ENCODE assay signal across 8 mouse cellular contexts in the genomic region with DNA sequence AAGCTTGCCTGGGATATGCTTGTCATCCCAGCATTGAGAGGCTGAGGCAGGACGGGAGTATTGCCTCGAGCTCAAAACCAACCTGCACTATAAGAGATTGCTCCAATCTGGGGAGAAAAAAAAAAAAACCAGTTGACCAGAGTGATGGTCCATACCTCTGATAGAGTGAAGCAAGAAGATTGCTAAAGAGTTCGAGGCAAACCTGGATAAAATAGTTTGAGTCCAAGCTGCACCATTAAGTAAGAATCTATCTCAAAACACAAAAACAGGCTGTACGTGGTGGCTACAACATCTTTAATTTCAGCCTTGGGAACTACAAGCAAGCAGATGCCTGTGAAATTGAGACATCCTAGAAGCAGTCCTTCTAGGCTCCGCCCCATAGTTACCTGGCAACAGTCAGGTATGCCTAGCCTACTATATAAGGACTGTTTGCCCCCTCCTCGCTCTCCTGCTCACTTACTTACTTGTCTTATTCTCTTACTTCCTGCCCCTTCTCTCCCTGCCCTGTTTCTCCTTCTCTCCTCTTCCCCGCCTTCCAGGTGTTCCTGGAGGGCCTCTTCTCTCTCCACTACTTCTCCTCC. TPM values are rescaled to one million over a fixed set of nuclear protein-coding genes. Genes with fewer than 3 reads are reported as not detected.
DNase-seq lines count a peak whose midpoint lies in the region; ATAC-seq lines count a peak whose summit lies in the region.

No protein-coding gene starts in this region.

- no peaks in the 10 kb centered on the region for H3K9me3 ChIP-seq in hindbrain, embryonic 15.5 days

- 31% methylated on average over 7 of the region's 7 CpGs for WGBS in hindbrain, embryonic 15.5 days
- WGBS in macrophage (ENCODE audit: missing documents) = 59% methylated on average over 6 of the region's 7 CpGs

- H3K27me3 ChIP-seq in hindbrain, embryonic 15.5 days = no peaks in the 10 kb centered on the region

- H3K36me3 ChIP-seq in hindbrain, embryonic 15.5 days = peaks cover 20% of the 10 kb centered on the region
- H3K36me3 ChIP-seq in macrophage (ENCODE audit: inconsistent target) = peaks cover 26% of the 10 kb centered on the region; the same call in 1 of the 2 replicates

- DNase-seq in embryo, embryonic 10 days (ENCODE audit: low spot score) = peak; percentile 29
- DNase-seq in embryo, embryonic 9.5 days (ENCODE audit: extremely low spot score) = no peak
- DNase-seq in R1 (ENCODE audit: low read depth, low spot score) = peak; percentile 83
- DNase-seq in adrenal gland, adult 8-10 months = no peak
- DNase-seq in ovary, postnatal 14 days (ENCODE audit: low spot score) = no peak
- DNase-seq in gastrocnemius, adult 8-10 months (ENCODE audit: low spot score in 2 of 2) = no peak

- H3K4me2 ChIP-seq in hindbrain, embryonic 15.5 days = peak overlapping the region; percentile 77

- peaks cover 23% of the 10 kb centered on the region for H3K4me1 ChIP-seq in hindbrain, embryonic 15.5 days (replicated peaks)

- H3K79me2 ChIP-seq in macrophage (ENCODE audit: inconsistent target) = peaks cover 42% of the 10 kb centered on the region

- H3K9ac ChIP-seq in hindbrain, embryonic 15.5 days = peak overlapping the region; percentile 85; the same call in 1 of the 2 replicates

- ATAC-seq in hindbrain, embryonic 15.5 days (ENCODE audit: low FRiP score, low read depth) = no peak; the same call in 1 of the 2 replicates

- H3K27ac ChIP-seq in hindbrain, embryonic 15.5 days (replicated peaks) = peak overlapping the region; percentile 85; the same call in 1 of the 2 replicates
- H3K27ac ChIP-seq in macrophage = no peak overlapping the region

- peak overlapping the region; percentile 81 for H3K4me3 ChIP-seq in hindbrain, embryonic 15.5 days
- peak overlapping the region; percentile 12; the same call in 1 of the 2 replicates for H3K4me3 ChIP-seq in macrophage (ENCODE audit: inconsistent target)

RNA-seq across cellular contexts. Expression of gene Bax, which starts 0.5 kb away (rescaled TPM):
- 245 and 250 TPM in 2 replicates for polyA plus RNA-seq in hindbrain, embryonic 15.5 days (2015; fragmentation: Nextera tagmentation; extraction: Ambion mirVana)
- 100 to 1,000 TPM in 21 of 26 experiments, 10 to 100 TPM in 5; 69.8 to 213 (median 134) TPM for total RNA-seq in macrophage (2018; cell fraction: chromatin; rRNA removed)
- 100 to 1,000 TPM; 144 to 214 (median 171) TPM for total RNA-seq in macrophage (2018; cell fraction: cytosol; rRNA removed)
- 100 to 1,000 TPM; 106 to 261 (median 170) TPM for total RNA-seq in macrophage (2018; cell fraction: nucleus; rRNA removed)
- polyA plus RNA-seq in macrophage (2018) = 72.6 to 246 TPM (median 245 TPM) in 3 replicates
- 100 to 1,000 TPM in 1 of 4 experiments, 10 to 100 TPM in 3; 71.7 to 105 (median 89.1) TPM for total RNA-seq in adrenal gland, adult 8-10 months (2022)
- total RNA-seq in gastrocnemius, adult 8-10 months (2022) = 10 to 100 TPM; 14.5 to 17.8 (median 15.3) TPM

RNA-seq across cellular contexts. Expression of gene Ftl1, which starts 7.5 kb away (rescaled TPM):
- polyA plus RNA-seq in hindbrain, embryonic 15.5 days (2015; fragmentation: Nextera tagmentation; extraction: Ambion mirVana) = 5,657 and 5,762 TPM in 2 replicates
- total RNA-seq in macrophage (2018; cell fraction: chromatin; rRNA removed) = 1,000 to 10,000 TPM in 17 of 26 experiments, 100 to 1,000 TPM in 9; 394 to 2,185 (median 1,126) TPM
- over 10,000 TPM; 22,605 to 41,733 (median 29,198) TPM for total RNA-seq in macrophage (2018; cell fraction: cytosol; rRNA removed)
- total RNA-seq in macrophage (2018; cell fraction: nucleus; rRNA removed) = 1,000 to 10,000 TPM; 1,882 to 6,751 (median 4,081) TPM
- 15,351 to 37,573 TPM (median 32,957 TPM) in 3 replicates for polyA plus RNA-seq in macrophage (2018)
- total RNA-seq in adrenal gland, adult 8-10 months (2022) = 1,000 to 10,000 TPM; 1,223 to 1,354 (median 1,306) TPM
- total RNA-seq in gastrocnemius, adult 8-10 months (2022) = 100 to 1,000 TPM in 3 of 4 experiments, 10 to 100 TPM in 1; 83.2 to 132 (median 121) TPM

RNA-seq across cellular contexts. Expression of gene Tulp2, which starts 14.5 kb away (rescaled TPM):
- 0.13 and 0.30 TPM in 2 replicates for polyA plus RNA-seq in hindbrain, embryonic 15.5 days (2015; fragmentation: Nextera tagmentation; extraction: Ambion mirVana)
- not detected for total RNA-seq in macrophage (2018; cell fraction: chromatin; rRNA removed)
- total RNA-seq in macrophage (2018; cell fraction: cytosol; rRNA removed) = under 1 TPM in 1 of 26 experiments, not detected in 25; 0.10 TPM
- total RNA-seq in macrophage (2018; cell fraction: nucleus; rRNA removed) = not detected
- not detected in 3 replicates for polyA plus RNA-seq in macrophage (2018)
- total RNA-seq in adrenal gland, adult 8-10 months (2022) = 1 to 10 TPM in 2 of 4 experiments, under 1 TPM in 2; 0.20 to 2.5 (median 0.94) TPM
- total RNA-seq in gastrocnemius, adult 8-10 months (2022) = not detected

RNA-seq across cellular contexts. Expression of gene Gm45808, which starts 19.4 kb away (rescaled TPM):
- polyA plus RNA-seq in hindbrain, embryonic 15.5 days (2015; fragmentation: Nextera tagmentation; extraction: Ambion mirVana) = not detected in 2 replicates
- not detected for total RNA-seq in macrophage (2018; cell fraction: chromatin; rRNA removed)
- total RNA-seq in macrophage (2018; cell fraction: cytosol; rRNA removed) = under 1 TPM in 7 of 26 experiments, not detected in 19; 0.22 to 0.78 (median 0.34) TPM
- not detected for total RNA-seq in macrophage (2018; cell fraction: nucleus; rRNA removed)
- not detected in 3 replicates for polyA plus RNA-seq in macrophage (2018)
- total RNA-seq in adrenal gland, adult 8-10 months (2022) = 10 to 100 TPM; 38.9 to 41.2 (median 40.2) TPM
- total RNA-seq in gastrocnemius, adult 8-10 months (2022) = 10 to 100 TPM in 3 of 4 experiments, 1 to 10 TPM in 1; 9.7 to 19.4 (median 11.8) TPM

RNA-seq across cellular contexts. Expression of gene Dhdh, which starts 21.4 kb away (rescaled TPM):
- 4.5 and 4.6 TPM in 2 replicates for polyA plus RNA-seq in hindbrain, embryonic 15.5 days (2015; fragmentation: Nextera tagmentation; extraction: Ambion mirVana)
- 10 to 100 TPM in 18 of 26 experiments, 1 to 10 TPM in 8; 2.6 to 55.0 (median 19.6) TPM for total RNA-seq in macrophage (2018; cell fraction: chromatin; rRNA removed)
- 10 to 100 TPM in 22 of 26 experiments, 1 to 10 TPM in 4; 8.2 to 18.0 (median 12.3) TPM for total RNA-seq in macrophage (2018; cell fraction: cytosol; rRNA removed)
- 10 to 100 TPM in 16 of 26 experiments, 1 to 10 TPM in 10; 4.7 to 44.0 (median 13.7) TPM for total RNA-seq in macrophage (2018; cell fraction: nucleus; rRNA removed)
- 12.5 to 24.6 TPM (median 12.8 TPM) in 3 replicates for polyA plus RNA-seq in macrophage (2018)
- 10 to 100 TPM; 65.1 to 80.0 (median 69.2) TPM for total RNA-seq in adrenal gland, adult 8-10 months (2022)
- 10 to 100 TPM; 22.2 to 29.9 (median 27.6) TPM for total RNA-seq in gastrocnemius, adult 8-10 months (2022)

Comparison
In these comparisons a context has a peak if more than half of its experiments do, and no peak if none do; other contexts are left out.
1. DNase-seq: peak in embryo, embryonic 10 days (single experiment) and R1 (single experiment); none in embryo, embryonic 9.5 days (single experiment), adrenal gland, adult 8-10 months (single experiment), ovary, postnatal 14 days (single experiment) and gastrocnemius, adult 8-10 months (0 of 2).
2. RNA of gene Ftl1, which starts 7.5 kb away (total RNA-seq): 1,223 to 1,354 TPM in adrenal gland, adult 8-10 months; 83.2 to 132 TPM in gastrocnemius, adult 8-10 months; every median in the first group is over 4 times any median in the second.